Mouse (Mus musculus) ES-E14 (cell line): ENCODE measurements around the gene Rpl10-ps3.

Experiments used
- CHD2 ChIP-seq: IDR thresholded peaks from 2 replicates; pipeline ENCODE4 v1.6.1; 2014; ENCODE audit warnings: mild to moderate bottlenecking, low read depth, low read length, inconsistent platforms
- HCFC1 ChIP-seq: IDR thresholded peaks from 2 replicates; pipeline ENCODE4 v1.6.1; 2012; ENCODE audit warnings: low read length, inconsistent platforms, borderline replicate concordance; ENCODE audit not compliant: insufficient read depth
- MAFK ChIP-seq: IDR thresholded peaks from 2 replicates; pipeline ENCODE4 v1.6.1; 2014; ENCODE audit warnings: mild to moderate bottlenecking, low read depth, low read length, inconsistent platforms; ENCODE audit not compliant: insufficient read depth
- ZC3H11A ChIP-seq: IDR thresholded peaks from 2 replicates; pipeline ENCODE4 v1.6.1; 2012; ENCODE audit warnings: low read depth, mild to moderate bottlenecking, inconsistent platforms, low read length, borderline replicate concordance

- no peak for TF ChIP-seq ZC3H11A
- TF ChIP-seq HCFC1, result no peak
- no peak for TF ChIP-seq CHD2
- TF ChIP-seq MAFK, result no peak
Observed at GRCm38 (mm10) chr9:50305666-50306402, 38.9 kb downstream of the Rpl10-ps3 start.
